Mouse (Mus musculus) retina, adult 2 months (tissue): Measurements from ENCODE around the gene Cldn3.

ENCODE experiments used
- DNase-seq: peaks from one replicate; pipeline ENCODE4 v3.0.0-alpha.2; 2012; ENCODE audit warnings: low read depth, low spot score

Cldn3 gene

DNA sequence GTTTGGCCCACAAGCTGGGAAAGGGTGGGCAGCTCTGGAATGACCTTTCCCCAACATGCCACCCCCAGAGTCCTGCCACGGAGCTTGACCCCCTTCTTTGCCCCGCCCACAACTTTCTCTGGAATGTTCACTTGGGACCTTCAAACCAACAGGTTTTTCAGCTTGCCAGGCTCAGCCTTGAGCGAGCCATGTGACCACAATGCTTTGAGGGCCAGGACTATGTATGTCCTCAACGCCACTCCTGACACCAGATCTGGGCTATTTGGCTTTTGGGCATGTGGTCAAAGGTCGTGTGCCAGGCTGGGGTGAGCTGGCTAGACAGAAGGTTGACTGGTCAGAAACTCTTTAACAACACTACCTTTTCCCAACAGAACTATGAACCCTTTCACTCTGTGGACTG, 16.1 kb downstream of the Cldn3 start:
- DNase-seq = no peak

DNA sequence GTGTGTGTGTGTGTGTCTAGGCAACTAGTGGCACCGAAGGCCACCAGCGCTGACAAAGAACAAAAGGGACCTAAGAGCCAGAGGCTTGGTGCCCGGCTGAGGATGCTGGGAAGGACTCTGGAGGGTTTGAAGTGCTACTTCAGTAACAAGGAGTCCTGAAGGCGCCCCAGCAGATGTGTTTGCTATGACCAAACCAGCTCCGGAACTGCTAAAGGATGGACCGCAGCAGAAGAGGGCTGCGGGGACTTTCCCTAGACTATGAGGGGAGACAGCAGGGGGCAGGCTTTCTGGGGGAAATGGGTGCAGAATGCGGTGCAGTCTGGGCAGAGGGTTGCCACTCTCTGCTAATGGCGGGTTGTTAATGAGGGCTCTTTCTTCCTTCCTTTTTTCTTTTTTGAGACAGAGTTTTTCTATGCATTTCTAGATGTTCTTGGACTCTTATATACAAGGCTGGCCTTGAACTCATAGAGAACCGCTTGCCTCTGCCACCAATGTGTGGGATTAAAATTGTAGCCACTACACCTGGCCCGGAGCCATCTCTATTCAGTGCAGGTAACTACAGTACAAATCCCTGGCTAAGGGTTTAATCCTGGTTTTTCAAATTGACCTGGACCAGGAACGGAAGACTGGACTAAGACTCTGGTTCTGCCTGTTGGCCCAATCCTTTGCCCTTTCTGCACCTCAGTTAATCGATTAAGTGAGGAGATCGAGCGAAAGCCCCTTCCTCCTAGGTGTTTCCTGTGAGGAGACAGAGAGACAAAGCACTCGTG, 22.0 kb downstream of the Cldn3 start:
- no peak for DNase-seq

DNA sequence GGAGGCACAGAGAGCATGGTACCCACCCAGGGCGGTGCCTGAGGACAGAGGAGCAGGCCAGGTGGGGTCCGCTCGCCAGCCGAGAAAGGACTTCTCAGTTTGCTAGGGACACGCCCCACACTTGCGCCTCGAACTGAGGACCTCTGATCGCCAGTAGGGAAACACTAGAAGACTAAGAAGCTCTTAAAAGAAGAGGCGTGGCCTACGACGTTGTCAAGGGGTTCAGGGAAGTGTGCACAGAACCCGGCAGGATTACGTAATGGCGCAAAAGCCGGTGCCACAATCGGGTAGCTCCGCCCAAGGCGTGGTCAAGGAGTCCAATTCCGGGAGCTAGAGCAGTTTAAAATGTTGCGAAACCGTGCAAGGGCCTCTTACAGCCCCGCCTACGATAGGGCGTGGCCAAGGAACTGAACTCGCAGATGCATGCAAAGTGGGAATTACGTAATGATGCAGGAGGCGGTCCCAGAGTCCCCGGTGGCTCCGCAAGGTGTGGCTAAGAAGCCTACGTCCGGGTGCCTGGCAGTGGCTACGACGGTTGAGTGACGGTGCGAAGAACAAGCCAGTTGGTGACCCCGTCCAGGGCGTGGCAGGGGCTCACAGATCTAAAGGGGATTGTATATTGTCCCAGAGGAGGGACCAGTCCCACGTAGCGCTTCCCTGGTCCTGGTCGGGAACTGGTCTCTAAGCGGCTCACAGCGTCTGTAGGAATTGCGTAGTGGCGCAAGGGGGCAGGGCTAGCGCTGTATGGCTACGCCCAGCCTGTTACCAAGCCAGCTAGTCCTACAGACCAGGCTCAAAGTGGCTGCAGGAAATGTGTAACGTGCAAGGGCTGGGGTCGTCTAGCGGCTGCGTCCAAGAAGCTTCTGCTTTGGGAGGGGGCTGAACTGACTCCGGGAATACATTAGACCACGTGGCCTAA, 22.9 kb downstream of the Cldn3 start, which contains the start of gene Abhd11:
TSS of gene Abhd11 (plus strand) at position 482 of the 919 bp plus-strand sequence.
- peak; percentile 99 for DNase-seq

DNA sequence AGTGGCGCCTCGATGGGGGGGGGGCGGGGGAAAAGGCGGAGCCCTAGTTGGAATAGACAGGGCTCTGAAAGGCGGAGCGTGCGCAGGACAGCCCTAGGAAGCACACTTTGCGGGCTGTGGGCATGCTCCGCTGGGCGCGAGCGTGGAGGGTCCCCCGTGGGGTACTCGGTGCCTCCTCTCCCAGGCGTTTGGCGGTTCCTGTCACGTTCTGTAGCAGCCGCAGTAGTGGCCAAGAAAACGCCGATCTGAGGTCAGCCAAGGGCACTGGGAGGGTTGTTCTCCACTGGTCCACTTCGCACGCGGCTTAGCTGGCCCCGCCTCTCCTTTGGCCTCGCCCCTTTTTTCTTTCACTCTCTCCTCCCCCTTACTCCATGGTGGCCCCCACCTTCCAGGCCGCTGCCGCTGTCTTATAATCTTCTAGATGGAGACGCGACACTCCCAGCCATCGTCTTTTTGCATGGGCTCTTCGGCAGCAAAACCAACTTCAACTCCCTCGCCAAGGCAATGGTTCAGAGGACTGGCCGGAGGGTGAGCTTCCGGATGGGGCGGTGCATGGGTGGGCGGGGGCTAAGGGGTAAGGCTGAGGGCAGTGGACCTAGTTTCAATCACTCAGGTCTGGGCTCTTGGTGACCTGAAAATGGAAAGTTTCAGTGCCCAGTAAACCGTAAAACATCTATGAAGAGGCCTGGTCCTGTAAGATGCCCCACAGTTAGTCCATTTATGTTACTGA, 23.7 kb downstream of the Cldn3 start:
- DNase-seq = peak; percentile 65

DNA sequence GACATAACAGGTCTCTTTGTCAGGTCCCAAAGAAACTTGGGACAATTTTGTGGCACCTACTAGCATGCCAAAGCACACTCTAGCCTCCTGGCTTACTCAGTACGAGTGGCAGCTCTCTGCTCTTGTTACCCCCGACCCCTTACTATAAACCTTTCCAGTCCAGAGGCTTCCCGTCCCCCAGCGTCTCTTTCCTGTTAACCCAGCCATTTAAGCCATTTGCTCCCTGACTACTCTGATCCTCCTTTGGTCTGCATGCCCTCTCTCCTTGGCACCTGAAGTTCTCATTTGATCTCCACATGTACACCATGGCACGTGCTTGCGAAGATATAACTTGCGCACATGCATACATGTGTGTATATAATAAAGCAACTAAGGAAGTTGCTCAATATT, 24.3 kb downstream of the Cldn3 start:
- no peak for DNase-seq

DNA sequence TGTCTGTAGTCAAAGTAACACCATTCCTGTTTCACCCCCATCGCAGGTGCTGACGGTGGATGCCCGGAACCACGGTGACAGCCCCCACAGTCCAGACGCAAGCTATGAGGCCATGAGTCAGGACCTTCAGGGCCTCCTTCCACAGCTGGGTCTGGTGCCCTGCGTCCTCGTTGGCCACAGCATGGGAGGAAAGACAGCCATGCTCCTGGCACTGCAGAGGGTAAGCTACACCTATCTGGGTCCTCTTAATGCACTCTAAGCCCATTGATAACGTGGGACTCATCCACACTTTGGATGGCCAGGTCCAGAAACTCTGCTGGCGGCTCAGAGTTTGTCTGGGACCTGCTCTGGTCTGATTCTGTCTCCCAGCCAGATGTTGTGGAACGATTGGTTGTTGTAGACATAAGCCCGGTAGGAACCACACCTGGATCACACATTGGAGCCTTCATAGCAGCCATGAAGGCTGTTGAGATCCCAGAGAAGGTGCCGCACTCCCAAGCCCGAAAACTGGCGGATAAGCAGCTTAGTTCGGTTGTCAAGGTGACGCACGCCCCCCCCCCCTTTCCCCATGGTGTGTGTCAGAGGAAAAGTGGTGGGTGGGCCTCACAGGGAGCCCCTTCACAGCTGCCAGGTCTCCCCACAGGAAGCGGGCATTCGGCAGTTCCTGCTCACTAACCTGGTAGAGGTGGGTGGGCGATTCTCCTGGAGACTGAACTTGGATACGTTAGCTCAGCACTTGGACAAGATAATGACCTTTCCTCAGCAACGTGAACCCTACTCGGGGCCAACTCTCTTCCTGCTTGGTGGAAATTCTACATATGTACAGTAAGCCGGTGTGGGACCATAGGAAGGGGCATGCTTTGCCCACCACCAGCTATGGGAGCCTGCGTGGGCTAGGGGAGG, 25.1 kb downstream of the Cldn3 start:
- no peak for DNase-seq

DNA sequence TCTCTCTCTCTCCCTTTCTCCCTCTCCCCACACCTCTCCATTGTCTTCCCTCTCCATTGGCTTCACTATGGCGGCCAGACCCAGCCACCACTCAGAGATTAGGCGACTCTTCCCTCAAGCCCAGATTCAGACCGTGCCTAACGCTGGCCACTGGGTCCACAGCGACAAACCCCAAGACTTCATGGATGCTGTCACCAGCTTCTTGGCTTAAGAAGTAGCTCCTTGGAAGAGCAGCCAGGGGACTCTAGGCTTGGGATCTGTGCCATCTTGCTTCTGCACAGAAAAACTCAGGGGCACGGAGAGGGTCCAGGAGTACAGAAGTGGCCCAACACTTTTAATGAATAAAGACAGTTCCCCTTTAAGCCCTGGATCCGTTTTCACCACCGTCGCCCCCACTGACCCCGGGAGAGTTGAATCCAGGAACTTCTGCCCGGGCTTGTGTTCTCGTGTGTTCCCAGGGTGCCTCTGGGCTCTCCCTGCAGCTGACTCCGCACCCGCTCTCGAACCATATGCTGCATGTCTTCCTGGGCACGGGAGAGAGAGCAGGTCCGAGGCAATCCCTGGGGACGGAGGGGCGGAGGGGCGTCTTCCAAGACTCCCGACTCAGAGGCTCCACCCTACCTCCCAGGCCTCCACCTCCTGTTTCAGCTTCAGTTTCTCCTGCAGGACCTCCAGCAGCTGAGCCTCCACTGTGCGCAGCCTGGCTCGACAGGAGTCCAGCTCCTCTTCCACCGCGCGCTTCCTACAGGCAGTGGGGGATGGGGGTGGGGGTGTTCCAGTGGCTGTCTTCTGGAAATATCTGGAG, 26.0 kb downstream of the Cldn3 start:
- DNase-seq = no peak

DNA sequence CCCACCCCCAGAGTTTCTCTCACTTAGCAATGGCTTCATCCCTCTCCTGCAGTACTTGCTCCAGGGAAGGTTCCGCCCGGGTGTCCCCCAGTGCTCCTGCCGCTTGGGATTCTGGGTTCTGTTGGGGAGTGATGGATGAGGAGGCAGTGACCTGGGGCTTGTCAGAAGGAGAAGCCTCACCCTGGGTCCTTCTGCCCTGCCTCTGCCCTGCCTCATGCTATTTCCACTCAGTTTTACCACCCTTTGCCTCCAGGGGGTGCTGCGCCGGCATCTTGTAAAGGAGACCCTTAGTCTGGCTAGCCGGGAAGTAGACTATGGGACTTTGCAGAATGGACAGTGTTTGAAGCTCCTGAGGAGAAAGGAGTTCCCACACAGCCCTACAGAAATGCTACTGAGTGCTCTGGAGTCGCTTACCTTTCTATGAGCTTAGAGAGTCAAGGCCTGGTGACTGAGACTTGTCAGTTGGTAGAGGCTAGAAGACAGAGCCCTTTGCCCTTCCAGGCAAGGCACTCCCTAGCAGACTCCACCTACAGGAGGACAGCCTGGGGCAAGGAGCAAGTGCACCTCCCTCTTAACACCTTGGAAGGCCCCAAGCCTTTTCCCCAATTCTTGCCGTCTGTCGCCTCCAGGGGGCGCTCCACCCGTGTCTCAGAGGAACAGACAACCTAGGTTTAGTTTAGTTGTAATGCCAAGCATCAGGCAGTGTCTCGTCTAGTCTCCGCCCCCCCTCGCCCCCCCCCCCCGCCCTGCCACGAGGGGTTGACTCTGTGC, 26.8 kb downstream of the Cldn3 start:
- no peak for DNase-seq

DNA sequence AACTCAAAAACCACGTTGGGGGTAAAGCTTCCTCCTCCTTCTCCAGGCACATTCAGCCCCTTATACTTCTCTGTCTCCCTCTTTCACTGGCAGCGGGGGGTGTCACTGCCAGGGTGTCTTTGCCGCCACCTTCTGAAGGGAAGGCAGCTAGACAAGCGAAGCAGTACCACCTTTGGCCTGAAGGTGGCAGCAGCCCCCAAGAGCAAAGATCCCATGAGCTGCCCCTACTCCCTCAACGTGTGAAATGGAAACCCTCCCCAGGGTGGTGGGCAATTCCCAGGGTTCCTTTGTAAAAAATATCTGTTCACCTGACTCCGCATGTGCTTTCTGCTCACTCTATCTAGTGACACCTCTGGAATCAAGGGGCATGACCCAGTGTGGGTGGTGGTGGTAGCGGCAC, 29.5 kb downstream of the Cldn3 start:
- DNase-seq = peak; percentile 66

DNA sequence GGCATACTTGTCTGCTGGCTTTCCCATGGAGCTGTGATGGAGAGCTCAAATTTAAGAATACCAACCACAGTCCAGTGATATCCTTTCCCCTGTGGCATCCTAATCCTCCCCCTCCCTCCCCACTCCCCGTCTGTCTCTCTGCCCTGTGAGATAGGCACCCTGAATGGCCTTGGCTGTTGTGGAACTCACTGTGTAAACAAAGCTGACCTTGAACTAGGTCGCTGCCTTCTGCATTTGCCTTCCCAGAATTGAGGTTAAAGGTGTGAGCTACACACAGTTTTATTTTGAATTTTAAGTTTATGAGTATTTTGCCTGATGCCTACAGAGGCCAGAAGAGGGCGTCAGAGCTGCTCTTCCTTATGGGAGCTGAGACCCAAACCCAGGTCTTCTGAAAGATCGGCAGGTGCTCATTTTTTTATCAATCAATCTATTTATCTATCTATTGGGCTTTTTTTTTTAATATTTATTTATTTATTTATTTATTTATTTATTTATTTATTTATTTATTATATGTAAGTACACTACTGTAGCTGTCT, 30.3 kb downstream of the Cldn3 start:
- DNase-seq = no peak

DNA sequence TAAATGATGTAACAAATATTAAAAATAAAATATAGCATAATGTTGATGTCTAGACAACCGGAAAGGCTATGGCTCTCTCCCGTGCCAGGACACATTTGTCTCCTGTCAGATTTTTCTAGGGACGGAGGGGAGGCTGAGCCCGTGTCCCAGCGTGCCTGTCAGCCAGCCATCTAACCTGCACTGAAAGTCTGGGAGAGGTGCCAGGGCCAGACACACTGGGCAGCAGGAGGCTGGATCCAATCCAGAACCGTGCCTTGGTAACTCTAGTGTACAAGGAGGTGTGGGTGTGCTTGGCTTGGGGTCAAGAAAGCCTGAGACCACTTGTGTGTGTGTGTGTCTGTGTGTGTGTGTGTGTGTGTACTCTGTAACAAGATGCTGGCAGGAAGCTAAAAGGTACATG, 35.8 kb downstream of the Cldn3 start:
- DNase-seq = no peak

DNA sequence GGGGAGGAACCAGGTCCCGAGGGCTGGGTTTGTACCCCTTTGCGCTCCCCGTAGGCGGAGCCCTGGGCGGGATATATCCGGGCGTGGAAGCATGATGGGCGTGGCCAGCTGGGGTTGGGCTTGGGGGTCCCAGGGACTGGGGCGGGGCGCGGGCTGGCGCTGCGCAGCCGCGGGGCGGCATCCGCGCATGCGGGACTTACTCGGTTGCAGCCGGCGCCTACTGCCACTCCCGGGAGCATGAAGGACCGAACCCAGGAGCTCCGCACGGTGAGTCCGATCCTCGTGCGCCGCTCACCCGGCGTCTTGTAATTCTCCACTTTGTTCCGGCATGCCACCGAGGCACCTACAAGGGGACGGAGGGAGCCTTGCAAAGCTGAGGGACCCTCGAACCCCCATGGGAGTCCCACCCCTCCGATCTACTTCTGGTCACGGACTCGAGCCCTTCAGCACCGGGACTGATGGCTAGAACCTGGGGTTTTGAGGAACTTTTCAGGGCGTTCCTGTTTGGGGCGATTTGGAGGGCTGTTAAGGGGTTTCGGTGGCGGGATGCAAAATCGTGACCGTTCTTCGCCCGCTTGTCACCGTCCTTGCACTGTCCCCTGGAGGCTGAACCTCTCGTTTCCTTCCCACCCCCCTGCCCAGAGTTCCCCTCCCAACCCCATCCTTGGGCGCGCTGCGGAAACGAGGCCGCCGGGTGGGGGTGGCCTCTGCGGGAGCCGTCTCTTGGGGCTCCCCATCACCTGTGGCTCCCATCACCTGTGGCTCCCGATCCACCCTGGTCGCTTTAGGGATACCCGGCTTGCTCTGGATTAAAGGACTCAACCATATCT, 37.5 kb downstream of the Cldn3 start, which contains the start of gene Stx1a:
TSS of gene Stx1a (plus strand) at position 139 of the 830 bp plus-strand sequence.
- DNase-seq = no peak

DNA sequence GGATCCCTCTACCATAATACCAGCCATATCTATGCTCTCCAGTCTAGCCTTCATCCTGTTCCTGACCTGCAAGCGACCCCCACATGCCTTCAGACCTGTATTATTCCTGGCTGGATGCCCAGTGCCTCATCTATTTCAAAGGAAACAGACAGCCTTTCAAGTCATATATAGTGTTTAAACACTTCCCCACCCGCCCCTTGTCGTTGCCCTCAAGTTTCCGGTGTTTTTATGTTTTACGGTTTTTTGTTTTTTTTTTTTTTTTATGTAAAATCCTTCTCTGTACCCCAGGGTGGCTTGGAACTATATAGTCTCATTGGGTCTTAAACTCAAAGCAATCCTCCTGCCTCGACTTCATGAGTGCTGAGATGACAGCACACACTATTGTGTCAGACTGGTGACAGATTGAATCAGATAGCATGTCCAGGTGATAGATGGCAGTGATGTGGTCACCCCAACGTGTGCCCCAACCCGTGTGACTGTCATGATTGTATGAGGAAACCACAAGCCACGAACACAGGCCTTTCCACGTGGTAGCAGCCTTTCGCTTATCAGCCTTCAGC, 38.7 kb downstream of the Cldn3 start:
- no peak for DNase-seq

DNA sequence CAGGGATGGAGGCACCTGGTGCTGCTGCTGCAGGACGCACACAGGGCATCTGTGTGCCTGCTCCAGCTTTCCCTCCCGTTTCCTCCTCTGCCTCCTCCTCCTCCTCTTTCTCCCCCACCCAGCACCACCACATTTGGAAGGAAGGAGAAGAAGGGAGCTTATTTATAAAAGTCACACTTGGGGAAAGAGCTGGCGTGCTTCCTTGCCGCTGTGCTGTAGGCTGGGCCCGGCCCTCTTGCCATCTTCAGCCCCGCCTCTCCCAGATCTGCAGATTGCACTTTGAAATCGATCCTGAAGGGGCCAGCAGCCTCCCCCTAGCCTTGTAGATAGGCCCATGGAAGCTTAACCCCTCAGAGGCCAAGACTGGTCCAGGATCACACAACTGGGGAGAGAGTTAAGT, 39.9 kb downstream of the Cldn3 start:
- DNase-seq = no peak

DNA sequence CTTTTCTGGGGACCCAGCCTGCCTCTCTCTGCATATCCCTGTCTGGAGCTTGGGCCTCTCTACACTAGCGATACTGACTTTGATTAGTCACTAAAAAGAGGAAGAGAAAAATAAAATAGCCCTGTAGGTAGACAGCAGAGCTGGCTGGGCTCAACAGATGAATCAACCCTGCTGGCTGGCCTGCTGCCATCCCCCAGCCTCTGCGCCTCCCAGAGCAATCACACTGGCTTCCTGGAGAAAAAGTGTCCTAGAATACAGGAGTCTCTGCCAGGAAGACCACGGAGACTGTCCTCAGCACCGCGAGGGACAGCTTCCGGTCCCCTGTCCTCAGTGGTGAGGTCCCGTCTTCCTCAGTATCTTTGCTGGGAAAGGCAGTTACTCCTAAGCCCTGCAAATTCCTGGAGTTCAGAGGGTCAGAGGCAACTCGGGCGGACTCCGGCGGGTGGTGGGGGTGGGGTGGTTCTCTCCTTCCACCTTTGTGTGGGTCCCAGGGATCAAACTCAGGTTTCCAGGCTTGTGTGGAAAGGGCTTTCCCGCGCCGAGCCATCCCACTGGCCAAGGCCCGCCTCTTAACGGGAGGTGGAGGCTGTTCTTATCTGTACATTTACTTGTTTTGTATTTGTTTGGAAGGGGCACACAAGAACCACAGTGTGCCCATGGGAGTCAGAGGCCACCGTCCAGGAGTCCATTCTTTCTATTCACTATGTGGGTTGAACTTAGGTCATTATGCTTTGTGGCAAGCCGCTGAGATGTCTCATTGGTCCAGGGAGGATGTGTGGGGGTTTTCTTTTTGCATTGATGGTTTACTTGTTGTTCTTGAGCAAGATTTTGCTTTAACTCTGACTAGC, 43.2 kb downstream of the Cldn3 start:
- DNase-seq = no peak

DNA sequence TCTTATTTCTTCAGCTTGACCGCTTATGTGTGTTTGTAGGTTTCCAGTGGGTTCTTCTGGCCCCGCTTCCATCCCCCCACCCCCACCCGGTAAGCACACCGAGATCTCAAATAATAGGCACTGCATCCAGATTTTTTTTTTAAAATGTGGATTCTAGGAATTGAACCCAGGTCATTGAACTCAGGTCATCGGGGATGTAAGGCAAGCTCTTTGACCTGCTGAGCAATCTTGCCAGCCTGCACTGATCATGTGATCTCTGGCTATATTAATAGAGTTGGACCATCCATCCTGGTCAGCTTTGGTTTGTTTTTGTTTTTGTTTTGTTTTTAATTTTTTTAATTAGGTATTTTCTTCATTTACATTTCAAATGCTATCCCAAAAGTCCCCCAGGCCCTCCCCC, 46.6 kb downstream of the Cldn3 start:
- DNase-seq = no peak

DNA sequence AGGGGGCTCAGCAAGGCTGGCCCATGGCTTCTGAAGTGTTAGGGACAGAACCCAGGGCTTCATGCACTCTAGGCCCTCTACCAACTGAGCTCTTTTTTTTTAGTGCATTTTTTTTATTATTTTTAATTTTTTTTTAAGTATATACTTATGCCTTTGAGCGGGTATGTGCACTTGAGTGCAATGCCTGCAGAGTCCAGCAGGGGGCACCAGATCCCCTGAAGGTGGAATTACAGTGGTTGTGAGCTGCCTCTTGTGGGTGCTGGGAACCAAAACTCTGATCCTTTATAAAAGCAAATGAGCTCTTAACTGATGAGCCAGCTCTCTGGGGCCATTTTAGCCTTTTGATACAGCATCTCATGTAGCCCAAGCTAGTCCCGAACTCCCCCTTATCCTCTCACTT, 48.6 kb downstream of the Cldn3 start:
- no peak for DNase-seq
